Mouse (Mus musculus) thymus, postnatal 25 days (tissue): ENCODE results near the gene Gm21988.

Experiments
- DNase-seq: peaks from one replicate; pipeline ENCODE4 v3.0.0; 2022

Gene Gm21988

DNA sequence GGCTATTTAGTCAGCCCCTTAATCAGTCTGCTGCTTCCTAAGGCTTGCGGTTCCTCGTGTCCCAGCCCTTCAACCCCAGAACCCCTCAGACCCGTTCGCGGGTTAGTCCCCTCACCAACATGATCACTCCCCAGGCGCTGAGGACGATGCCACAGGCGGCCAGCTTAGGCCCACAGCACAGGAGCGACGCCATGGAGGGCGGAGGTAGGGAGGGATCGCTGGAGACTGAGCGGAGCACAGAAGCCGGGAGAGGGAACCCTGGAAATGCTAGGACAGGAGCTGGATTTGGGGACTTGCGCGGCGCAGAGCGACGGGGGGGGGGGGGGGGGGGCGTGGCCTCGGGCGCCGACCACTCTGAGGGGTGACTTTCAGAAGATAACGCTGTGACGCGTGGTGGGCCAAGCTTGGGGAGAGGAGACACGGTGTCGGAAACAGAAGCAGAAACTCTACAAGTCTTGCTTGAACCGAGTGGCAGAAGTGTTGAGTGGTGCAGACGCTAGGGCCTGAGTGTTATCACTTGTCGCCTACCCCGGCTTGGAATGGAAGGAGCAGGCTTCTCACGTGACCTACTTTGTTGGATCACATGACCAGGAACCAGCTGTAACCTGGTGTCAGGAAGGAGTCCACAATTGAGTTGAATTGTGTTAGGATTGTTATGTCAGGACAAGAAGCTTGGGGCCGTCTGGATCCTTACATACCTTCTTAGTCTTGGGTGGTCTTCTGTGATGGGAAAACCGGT lies at the start of gene Gm21988, which contains the start of gene Rnasek:
Gene Gm21988 (minus strand): TSS at position 290 of the 739 bp plus-strand sequence.
Gene Rnasek (minus strand): TSS at position 302 of the 739 bp plus-strand sequence.
- DNase-seq: peak; percentile 82

DNA sequence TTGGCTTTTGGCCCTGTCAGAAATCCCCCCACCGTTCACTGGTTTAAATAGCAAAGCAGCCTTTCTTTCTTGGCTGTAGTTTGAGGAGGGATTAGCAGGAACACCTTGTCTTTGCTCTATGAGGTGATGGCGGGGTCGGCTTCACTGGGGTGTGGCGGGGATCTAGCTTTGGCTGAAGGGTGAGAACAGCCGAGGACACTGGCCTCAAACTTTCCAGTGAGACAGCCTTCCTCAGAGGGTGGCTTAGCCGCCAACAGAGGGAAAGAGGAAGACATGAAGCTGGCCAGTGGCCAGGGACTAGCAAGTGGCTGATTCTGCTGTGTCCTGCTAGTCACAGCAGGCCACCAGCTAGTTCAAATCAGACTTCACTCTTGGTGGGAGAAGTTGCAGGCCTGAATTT lies 49.6 kb upstream of the Gm21988 start:
- no peak for DNase-seq

DNA sequence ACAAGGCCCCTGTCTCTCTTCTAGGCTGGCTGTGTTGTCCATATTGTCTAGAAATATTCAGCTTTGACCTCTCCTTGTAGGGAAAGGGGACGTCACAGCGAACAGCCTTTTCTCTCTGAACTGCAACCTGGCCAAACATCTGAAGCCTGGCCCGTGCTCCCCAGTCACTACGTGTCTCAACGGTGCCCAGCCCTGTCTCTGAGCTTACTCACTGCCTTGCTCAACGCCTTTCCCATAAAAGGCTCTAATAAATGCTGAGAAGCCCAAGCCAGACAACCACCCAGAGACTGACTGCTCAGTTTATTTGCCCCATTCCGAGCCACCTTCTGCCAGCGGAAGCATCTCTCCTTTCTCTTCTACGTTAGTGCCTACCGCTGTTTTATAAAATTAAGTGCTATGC lies 48.5 kb upstream of the Gm21988 start:
- no peak for DNase-seq

DNA sequence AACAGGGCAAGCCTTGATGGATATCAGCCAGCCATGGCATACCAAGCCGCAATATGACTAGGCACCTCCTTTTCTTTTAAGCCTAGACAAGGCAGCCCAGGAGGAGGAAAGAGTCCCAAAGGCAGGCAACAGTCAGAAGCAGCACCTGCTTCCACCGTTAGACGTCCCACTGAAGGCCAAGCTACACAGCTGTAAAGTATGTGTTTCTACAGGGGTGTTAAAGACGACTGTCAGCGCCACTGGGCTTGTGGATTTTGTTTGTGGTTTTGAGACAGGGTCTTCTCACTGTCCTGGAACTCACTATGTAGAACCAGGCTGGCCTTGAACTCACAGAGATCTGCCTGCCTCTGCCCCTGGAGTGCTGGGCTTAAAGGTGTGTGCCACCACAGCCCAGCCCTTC lies 46.1 kb upstream of the Gm21988 start:
- DNase-seq: peak; percentile 65

DNA sequence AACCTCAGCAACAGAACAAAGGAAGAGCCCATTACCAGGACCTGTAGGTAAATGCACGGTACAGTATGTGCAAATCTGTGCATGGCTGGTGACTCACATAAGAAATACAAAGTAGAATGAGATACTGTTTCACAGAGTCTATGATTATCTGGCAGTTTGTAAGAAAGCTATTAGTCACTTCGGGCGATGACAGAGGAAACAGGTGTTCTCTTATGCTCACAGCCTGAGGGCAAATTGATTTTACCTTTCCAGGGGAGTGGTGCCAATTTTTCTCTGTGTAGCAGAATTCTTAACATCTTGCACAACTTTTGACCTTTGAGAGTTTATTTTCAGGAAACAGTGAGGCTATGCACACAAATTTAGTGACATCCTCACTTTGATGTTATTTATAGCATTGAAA lies 45.1 kb upstream of the Gm21988 start:
- no peak for DNase-seq

DNA sequence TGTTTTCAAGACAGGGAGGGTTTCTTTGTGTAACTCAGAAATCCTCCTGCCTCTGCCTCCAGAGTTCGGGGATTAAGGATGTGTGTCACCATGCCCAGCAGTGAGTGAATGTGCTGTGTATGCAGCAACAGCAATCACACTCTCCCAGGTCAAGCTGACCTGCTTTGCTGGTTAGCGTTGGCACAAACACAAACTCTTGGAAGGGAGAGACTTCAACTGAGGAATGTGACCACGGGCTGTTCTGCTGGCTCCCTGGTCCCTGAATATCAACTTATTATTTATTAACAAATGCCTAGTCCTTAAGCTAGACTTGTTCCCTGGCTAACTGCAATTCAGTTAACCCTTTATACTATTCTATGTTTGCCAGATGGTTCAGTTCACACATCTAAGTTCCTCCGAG lies 44.0 kb upstream of the Gm21988 start:
- DNase-seq: no peak

DNA sequence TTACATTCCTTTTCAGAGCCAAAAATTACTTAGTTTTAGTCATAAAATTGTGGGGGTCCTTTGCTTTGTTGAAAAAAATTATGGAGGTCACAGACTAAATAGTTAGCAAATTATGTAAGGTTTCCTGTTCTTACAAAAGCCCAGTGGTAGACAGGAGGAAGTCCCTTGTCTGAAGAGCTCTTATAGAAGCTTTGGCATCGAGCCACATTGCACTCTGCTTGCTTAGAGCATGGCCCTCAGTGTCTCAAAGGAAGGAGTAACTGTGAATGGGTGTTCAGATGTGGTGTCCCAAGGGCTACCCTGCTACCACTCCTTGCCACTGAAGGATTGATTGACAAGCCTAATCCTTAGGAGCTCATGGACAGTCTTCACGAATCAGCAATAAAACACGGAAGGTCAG lies 40.8 kb upstream of the Gm21988 start:
- peak; percentile 34 for DNase-seq

DNA sequence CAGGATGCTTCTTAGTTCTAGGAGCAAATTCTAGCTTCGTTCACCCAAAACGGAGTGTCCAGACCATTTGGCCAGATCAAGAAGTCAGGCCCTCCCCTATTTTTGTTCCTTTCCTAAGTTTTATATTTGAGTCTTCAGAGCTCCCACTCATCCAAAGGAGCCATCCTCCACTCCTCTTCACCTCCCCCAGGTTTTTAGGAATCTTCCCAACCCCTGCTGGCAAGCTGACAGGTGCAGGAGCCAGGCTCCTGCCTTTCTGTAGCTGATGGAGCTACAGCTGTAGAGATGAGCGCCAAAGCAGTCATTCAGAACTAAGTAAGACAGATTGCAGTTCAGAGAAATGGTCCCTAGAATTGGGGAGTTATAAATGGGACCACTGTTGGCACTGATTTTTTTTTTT lies 39.3 kb upstream of the Gm21988 start:
- no peak for DNase-seq

DNA sequence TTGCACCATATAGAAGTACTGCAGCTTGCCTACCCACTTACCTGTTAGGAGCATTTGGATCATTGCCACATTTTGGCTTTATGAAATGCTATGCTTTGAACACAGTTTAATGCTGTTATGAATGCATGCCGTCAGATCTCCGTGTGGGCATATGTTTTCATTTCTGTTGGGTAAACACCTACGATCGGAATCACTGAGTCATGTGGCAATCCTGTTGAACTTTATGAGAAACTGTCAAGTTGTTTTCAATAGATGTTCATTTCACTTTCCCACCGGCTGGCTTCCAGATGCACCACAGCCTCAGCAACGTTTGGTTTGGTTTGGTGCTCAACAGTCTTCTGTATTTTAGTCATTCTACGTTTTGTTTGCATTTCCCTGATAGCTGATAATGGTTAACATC lies 32.0 kb upstream of the Gm21988 start:
- no peak for DNase-seq

DNA sequence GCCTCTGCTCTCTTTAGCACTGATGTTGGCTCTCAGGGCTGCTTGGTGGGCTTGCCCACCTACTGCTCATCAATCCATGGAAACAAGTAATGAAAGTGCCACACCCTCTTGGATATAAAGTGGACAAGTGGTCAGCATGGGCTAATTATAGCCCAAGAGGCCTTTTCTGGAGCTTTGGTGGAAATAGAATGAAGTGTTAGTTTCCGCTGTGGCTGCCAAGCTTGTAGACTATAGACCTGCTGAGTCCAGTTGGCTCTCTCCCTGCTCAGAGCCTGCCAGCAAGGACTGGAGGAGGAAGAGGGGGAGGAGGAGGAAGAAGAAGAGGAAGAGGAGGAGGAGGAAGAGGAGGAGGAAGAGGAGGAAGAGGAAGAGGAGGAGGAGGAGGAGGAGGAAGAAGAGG lies 26.8 kb upstream of the Gm21988 start:
- DNase-seq: no peak

DNA sequence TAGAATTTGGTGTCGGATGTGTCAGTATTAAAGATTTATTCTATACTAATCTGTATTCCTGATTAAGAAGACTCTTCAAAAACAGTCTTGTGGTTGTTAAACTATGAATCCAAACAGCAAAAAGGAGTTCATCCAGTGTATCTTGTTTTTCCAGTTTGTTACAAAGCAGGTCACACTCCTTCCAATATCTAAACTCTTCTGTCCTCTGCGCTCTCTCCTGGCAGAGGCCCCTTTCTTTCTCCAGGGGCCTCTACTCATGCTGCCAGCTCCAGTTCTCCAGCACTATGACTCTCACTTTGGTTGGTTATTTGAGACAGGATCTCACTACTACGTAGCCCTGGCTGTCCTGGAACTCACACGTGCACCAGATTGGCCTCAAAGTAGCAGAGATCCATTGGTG lies 26.2 kb upstream of the Gm21988 start:
- no peak for DNase-seq

DNA sequence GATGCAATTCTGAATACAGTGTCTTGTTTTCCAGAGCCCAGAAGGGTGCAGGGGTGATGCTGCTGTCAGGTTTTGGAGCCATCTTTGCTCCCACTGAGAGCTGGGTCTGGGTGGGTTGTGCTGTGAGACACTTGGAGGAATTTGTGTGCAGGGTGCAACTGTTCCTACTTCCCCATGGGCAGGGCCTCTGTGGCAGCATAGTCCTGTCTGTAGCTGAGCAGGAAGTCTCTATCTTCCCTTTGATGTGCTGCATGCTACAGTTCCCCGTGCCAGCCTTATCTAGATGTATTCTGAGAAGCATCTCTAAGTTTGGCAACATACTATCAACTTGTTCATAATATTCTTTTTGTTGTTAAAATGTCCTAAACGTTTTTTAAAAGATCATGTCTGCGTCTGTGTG lies 25.6 kb upstream of the Gm21988 start:
- DNase-seq: peak; percentile 65

DNA sequence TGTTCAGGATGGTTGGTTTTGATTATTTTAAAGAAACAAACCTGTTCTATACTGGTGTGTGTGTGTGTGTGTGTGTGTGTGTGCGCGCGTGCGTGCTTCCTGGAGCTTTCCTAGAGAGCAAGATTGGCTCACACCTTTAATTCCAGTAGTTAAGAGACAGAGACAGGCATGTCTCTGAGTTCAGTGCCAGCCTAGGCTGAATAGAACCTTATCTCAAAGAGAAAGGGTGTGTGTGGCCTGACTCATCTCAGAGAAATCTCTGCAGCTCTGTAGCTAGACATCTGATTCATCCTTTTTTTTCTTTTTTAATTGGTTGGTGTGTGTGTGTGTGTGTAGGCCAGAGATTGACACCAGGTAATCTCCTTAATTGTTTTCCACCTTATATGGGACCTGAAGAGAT lies 19.4 kb upstream of the Gm21988 start:
- DNase-seq: no peak

DNA sequence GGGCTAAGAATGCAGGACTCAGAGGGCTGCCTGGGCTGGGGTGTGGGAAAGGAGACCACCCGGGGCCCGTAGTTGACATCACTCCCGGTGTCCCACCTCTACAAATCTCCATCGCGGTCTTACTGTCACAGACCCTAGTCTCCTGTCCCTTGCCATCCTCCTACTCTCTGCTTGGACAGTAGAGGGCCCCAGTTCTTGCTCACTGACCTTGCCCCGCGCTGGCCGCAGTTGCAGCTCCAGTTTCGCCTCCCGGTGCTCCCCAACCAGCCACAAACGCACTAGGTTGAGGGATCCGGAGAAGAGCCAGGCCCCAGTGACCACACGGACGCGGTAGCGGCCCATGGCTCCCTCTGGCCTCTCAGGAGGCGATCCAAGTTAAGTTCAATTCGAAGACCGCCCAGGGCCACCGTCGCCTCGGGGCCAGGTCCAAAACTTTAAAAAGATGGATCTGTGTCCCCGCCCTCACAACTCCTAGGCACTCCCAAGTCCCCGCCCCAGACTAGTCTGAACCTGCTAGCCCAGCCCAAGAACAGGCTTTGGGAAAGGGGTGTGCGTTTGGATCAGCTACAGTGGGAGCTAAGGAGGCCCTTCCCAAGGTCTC lies 15.4 kb upstream of the Gm21988 start, which contains the start of gene Alox12:
Gene Alox12 (minus strand): TSS at position 423 of the 601 bp plus-strand sequence.
- no peak for DNase-seq

DNA sequence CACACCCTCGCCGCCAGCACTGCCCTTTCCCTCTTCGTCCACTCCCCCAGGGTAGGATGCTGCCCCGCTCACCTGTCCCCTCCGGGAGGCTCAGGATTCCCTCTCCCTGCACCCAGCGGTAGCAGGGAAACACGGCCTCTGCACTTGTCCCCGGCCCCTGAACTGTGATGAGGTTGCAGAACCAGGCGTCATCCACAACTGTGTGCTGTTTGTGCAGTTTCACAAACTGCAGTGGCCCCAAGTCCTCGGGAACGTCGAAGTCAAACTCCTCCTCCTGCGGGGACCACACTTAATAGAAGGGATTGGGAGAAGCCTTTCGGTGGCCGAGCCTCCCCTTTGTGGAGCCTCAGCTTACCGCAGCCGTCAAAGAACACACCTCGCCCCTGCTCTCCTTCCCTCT lies 14.7 kb upstream of the Gm21988 start:
- DNase-seq: no peak

DNA sequence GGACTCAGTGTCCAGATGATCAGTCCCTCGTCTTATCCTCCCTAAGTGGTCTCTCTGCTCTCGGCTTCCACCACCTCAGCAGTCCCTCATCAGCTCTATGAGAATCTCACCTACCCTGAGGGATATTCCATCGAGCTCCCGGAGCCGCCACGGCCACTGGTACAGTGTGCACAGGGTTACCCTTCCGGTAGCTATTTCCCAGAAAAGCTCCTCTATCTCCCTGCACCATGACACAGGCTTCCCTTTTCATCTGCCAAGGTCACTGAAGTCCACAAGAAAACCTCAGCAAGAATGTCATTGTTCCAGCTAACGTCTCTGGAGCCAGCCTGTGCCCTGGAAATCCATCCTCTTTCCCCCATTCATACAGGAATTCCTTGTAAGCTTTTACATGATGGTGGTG lies 12.2 kb upstream of the Gm21988 start:
- DNase-seq: no peak

DNA sequence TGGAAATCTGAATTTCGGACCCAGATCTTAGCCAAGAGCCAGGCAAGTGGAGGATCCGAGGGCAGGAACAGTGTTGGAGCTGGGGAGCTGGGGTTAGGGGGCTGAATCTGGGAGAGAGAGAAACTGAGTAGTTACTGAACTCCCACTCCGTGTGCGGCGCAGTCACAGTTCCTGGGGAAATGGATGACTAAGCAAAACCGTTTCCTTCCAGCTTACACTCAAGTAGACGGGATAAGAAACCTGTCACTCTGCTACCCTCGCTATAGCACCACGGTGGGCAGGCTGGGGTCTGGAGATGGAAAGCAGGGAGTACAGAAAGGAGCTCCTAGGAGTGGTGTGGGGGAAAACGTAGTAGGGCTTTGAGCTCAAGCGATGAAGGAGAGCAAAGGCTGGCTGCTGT lies 10.5 kb upstream of the Gm21988 start:
- DNase-seq: no peak

DNA sequence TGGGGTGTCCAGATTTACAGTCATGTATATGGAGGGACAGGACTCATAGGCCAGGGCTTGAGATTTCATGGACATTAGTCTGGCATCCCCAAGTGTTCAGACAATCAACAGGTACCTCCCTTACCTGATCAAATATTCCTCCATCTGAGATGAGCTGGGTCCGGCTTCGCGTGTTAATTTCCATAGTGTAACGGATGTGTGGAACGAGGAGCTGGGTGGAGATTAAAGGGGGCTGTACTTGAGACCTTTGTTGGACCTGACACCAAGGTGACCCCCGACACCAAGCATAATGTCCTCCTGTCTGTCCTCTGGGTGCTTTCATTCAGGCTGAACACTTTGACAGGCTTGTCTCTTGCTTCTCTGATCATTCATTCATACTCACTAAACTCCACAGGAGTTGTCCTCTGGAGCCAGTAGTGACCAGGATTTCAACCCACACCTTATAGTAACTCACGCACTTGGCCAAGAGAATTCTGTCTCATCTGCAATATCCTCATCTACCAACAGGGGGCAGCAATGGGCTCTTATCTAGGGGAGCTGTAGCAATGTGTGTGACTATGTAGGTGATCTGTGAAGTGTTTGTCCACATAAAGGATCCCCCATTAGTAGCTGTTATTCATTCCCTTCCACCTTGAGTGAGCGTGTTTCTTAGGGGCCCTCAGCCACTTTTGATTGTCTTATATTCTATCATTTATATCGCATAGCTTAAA lies 7.7 kb upstream of the Gm21988 start:
- peak; percentile 85 for DNase-seq

DNA sequence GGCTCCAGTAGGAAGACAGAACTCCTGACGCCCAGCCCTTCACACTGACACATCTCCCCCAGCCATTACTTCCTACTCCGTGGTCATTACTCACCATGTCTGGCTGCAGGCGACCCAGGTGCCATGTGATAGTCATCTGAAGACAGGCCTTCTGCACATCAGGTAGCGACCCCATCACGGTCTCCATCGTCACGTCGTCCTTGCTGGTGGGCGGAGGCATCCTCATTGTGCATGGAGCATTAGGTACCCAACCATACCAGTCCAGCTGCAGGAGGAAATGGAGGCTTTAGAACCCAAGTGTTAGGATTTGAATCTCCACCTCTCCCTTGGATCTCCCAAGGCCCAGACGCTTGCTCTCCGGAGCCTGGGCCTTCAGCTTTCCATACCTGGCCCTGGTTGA lies 3.0 kb upstream of the Gm21988 start:
- DNase-seq: no peak

DNA sequence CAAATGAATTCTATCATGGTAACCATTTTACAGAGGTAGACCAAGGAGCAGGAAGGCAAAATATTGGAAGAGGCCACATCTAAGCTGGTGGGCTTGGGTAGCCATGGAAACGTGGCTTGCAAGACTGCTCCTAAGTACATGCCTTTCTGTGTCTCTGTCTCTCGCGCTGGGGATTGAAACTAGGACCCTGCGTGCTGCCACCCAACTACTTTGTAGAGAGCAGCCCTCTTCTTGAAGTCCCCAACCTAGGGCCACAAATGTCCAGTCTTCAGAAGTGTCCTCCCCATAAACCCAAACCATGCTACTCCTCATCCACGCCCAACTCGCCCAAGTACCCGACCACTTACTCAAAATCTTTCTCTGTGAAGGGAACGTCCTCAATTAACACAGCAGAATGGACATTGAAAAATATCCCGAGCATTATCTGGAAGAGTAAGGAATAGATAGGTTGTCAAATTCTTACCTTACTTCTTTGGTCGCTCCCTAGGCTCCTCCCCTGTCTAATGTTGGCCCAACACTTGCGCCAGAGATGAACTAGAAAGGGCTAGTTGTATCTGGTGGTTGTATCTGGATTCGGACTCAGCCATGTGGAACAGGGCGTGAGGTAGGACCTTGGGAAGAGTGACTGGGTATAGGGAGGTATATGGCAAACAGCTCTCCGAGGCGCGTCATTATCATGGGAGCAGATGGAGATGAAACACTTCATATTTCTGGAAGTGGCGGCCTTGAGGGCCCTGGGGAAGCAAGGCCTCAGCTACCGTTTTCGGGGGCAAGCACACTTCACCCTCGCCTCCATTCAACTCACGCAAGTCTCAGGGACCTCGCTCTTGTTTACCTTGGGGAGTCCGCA lies 814 bp downstream of the Gm21988 start:
- DNase-seq: no peak

DNA sequence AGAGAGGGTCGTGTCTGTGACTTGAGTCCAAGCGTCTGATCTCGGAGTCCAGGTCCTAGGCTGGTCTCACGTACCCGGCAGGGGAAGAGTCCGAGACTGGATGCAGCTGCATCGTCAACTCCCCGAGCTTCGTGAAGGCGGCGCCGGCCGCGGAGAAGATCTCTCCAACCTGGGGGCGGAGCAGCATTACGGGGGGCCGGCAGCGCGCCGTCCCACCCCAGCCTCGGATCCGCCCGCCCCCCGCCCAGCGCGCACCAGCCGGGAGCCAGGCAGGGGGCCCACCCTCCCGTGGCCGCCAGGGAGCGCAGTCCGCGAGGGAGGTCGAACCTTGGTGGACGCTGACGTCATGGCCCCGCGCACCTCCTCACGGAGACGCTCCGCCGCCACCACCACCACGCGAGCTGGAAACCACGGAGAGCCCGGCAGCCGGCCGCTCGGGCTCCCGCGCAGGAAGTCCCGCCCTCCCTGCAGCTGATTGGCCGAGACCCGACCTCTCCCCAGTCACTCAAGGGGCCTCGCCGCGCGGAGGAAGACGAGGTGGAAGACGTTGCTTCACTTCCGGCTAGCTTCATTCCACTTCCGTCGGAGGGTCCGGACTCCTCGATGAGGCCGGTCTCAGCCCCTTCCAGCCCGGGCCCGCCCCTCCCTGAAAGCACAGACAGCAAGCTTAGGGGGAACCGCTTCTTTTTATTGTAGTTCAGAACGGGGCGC lies 2.0 kb downstream of the Gm21988 start, which contains the start of gene 0610010K14Rik:
Gene 0610010K14Rik (minus strand): TSS at position 458 of the 711 bp plus-strand sequence.
- peak; percentile 98 for DNase-seq

DNA sequence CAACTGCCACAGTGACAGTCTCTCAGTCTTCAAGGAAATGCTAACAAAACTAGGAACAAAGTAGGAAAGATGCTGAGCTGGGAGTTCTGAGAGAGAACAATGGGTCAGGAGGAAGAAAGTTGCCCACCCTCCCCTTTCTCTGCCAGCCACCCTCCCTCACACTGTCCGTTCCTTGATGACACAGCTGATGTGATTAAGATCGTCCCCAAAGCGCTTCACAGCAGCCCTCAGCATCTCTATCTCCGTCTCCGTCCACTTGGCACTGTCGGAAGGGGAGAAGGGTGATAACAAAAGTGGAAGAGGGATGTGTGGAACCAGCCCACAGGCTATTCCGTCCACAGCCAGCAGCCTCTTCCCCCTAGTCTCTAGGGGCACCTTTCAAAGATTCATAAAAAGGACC lies 2.9 kb downstream of the Gm21988 start:
- DNase-seq: no peak
